Mouse (Mus musculus): ENCODE data around the gene Rreb1. TPM values are rescaled to one million over a fixed set of nuclear protein-coding genes. Genes with fewer than 3 reads are reported as not detected.

Gene Rreb1
- polyA plus RNA-seq, 1 experiment from 2014 or later: 5.8 TPM

- Histone ChIP-seq H3K36me3 (replicated peaks; ENCODE audit: control insufficient read depth, insufficient read depth) (no peaks in the 10 kb centered on the region), H3K9me3 (ENCODE audit: control insufficient read depth, low read length) (no peaks in the 10 kb centered on the region), H3K4me3 (replicated peaks; ENCODE audit: low read length) (no peak overlapping the region), H3K27ac (no peak overlapping the region), H3K4me1 (replicated peaks; ENCODE audit: control insufficient read depth, insufficient read depth, low read length) (no peaks in the 10 kb centered on the region; the same call in 1 of the 2 replicates), H3K27me3 (ENCODE audit: control insufficient read depth, insufficient read depth, low read length) (no peaks in the 10 kb centered on the region), H3K9ac (no peak overlapping the region), H3K4me2 (replicated peaks) (no peak overlapping the region)
- ATAC-seq (ENCODE audit: low FRiP score) (no peak), DNase-seq (ENCODE audit: low spot score) (no peak)
- whole genome bisulfite sequencing: 98% methylated on average over 8 of the region's 8 CpGs
Observed at GRCm38 (mm10) chr13:37798811-37799210, 20.6 kb downstream of the Rreb1 start.

GRCm38 (mm10) chr13:37799413-37799812 is 21.2 kb downstream of the Rreb1 start:
- WGBS: 88% methylated on average over 9 of the region's 9 CpGs
- Histone ChIP-seq H3K27ac (no peak overlapping the region), H3K9ac (no peak overlapping the region), H3K9me3 (ENCODE audit: control insufficient read depth, low read length) (no peaks in the 10 kb centered on the region), H3K4me1 (replicated peaks; ENCODE audit: control insufficient read depth, insufficient read depth, low read length) (no peaks in the 10 kb centered on the region; the same call in 1 of the 2 replicates), H3K36me3 (replicated peaks; ENCODE audit: control insufficient read depth, insufficient read depth) (no peaks in the 10 kb centered on the region), H3K27me3 (ENCODE audit: control insufficient read depth, insufficient read depth, low read length) (no peaks in the 10 kb centered on the region), H3K4me2 (replicated peaks) (no peak overlapping the region), H3K4me3 (replicated peaks; ENCODE audit: low read length) (no peak overlapping the region)
- ATAC-seq (ENCODE audit: low FRiP score) (no peak), DNase-seq (ENCODE audit: low spot score) (no peak)

- no peaks in the 10 kb centered on the region for H3K27me3 ChIP-seq (ENCODE audit: control insufficient read depth, insufficient read depth, low read length)
- no peak for ATAC-seq (ENCODE audit: low FRiP score)
- no peak for DNase-seq (ENCODE audit: low spot score)
Observed at GRCm38 (mm10) chr13:37801101-37802075, 23.2 kb downstream of the Rreb1 start.

GRCm38 (mm10) chr13:37802246-37803003 is 24.2 kb downstream of the Rreb1 start:
- no peak overlapping the region for H3K4me3 ChIP-seq (replicated peaks; ENCODE audit: low read length)
- no peak overlapping the region for H3K9ac ChIP-seq
- 19% methylated on average over 6 of the region's 6 CpGs for WGBS
- no peaks in the 10 kb centered on the region for H3K27me3 ChIP-seq (ENCODE audit: control insufficient read depth, insufficient read depth, low read length)
- H3K4me1 ChIP-seq (replicated peaks; ENCODE audit: control insufficient read depth, insufficient read depth, low read length): no peaks in the 10 kb centered on the region; the same call in 1 of the 2 replicates
- ATAC-seq (ENCODE audit: low FRiP score) (no peak), DNase-seq (ENCODE audit: low spot score) (no peak)
- no peak overlapping the region for H3K27ac ChIP-seq
- H3K9me3 ChIP-seq (ENCODE audit: control insufficient read depth, low read length): no peaks in the 10 kb centered on the region
- no peaks in the 10 kb centered on the region for H3K36me3 ChIP-seq (replicated peaks; ENCODE audit: control insufficient read depth, insufficient read depth)
- H3K4me2 ChIP-seq (replicated peaks): no peak overlapping the region

More at GRCm38 (mm10) chr13:37801101-37802075, 23.2 kb downstream of the Rreb1 start:
- no peak overlapping the region for H3K4me2 ChIP-seq (replicated peaks)
- H3K9me3 ChIP-seq (ENCODE audit: control insufficient read depth, low read length): no peaks in the 10 kb centered on the region
- H3K27ac ChIP-seq: no peak overlapping the region
- no peak overlapping the region for H3K9ac ChIP-seq
- 60% methylated on average over 11 of the region's 11 CpGs for WGBS
- no peaks in the 10 kb centered on the region for H3K36me3 ChIP-seq (replicated peaks; ENCODE audit: control insufficient read depth, insufficient read depth)
- no peak overlapping the region for H3K4me3 ChIP-seq (replicated peaks; ENCODE audit: low read length)
- no peaks in the 10 kb centered on the region; the same call in 1 of the 2 replicates for H3K4me1 ChIP-seq (replicated peaks; ENCODE audit: control insufficient read depth, insufficient read depth, low read length)

GRCm38 (mm10) chr13:37803244-37803643 is 25.0 kb downstream of the Rreb1 start:
- DNase-seq (ENCODE audit: low spot score) (no peak), ATAC-seq (ENCODE audit: low FRiP score) (no peak)
- 92% methylated on average over 5 of the region's 5 CpGs for WGBS
- H3K4me3 ChIP-seq (replicated peaks; ENCODE audit: low read length): no peak overlapping the region
- H3K4me2 ChIP-seq (replicated peaks): no peak overlapping the region
- no peaks in the 10 kb centered on the region for H3K36me3 ChIP-seq (replicated peaks; ENCODE audit: control insufficient read depth, insufficient read depth)
- no peaks in the 10 kb centered on the region for H3K27me3 ChIP-seq (ENCODE audit: control insufficient read depth, insufficient read depth, low read length)
- no peaks in the 10 kb centered on the region; the same call in 1 of the 2 replicates for H3K4me1 ChIP-seq (replicated peaks; ENCODE audit: control insufficient read depth, insufficient read depth, low read length)
- no peak overlapping the region for H3K27ac ChIP-seq
- H3K9me3 ChIP-seq (ENCODE audit: control insufficient read depth, low read length): no peaks in the 10 kb centered on the region
- H3K9ac ChIP-seq: no peak overlapping the region

DNA sequence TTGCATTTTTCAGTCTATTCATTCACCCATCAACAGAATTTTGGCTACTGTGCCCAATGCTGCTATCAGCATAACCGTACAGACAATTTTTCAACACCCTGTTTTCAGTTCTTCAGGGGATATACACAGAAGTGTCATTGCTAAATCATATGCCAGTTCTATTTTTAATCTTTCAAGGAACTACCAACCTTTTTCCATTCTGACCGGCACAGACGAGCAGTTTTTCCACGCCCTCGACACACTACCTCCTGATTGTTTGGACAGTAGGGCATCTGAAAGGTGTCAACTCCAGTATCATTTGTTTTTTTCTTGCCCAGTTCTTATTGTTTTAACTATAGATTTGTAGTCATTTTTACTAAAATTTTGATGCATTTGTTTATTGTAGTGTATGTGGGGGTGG is 25.8 kb downstream of the Rreb1 start:
- Histone ChIP-seq H3K9me3 (ENCODE audit: control insufficient read depth, low read length) (no peaks in the 10 kb centered on the region), H3K27ac (no peak overlapping the region), H3K36me3 (replicated peaks; ENCODE audit: control insufficient read depth, insufficient read depth) (no peaks in the 10 kb centered on the region), H3K27me3 (ENCODE audit: control insufficient read depth, insufficient read depth, low read length) (no peaks in the 10 kb centered on the region), H3K4me3 (replicated peaks; ENCODE audit: low read length) (no peak overlapping the region), H3K4me1 (replicated peaks; ENCODE audit: control insufficient read depth, insufficient read depth, low read length) (no peaks in the 10 kb centered on the region; the same call in 1 of the 2 replicates), H3K9ac (no peak overlapping the region), H3K4me2 (replicated peaks) (no peak overlapping the region)
- WGBS: 91% methylated on average over 5 of the region's 5 CpGs
- no peak for ATAC-seq (ENCODE audit: low FRiP score)
- no peak for DNase-seq (ENCODE audit: low spot score)

DNA sequence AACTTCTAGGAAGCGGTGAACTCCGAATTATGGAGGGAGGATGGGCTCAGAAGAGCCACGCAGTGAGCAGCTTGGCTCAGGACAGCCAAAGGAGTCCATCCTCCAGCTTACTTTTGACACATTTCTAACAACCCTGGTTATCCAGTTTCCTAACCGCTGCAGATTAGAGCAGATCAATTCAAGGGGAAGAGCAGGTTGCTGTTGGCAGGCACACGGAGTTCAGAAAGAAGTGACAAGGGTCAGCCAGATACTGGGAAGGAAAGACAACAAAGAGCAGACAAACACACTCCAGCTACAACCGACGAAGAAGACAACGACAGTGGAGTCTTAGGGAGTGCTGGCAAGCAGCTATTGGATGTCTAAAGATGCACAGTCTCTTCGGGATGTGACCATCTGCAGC is 36.8 kb downstream of the Rreb1 start:
- Histone ChIP-seq H3K4me1 (replicated peaks; ENCODE audit: control insufficient read depth, insufficient read depth, low read length) (no peaks in the 10 kb centered on the region), H3K9ac (no peak overlapping the region), H3K27me3 (ENCODE audit: control insufficient read depth, insufficient read depth, low read length) (no peaks in the 10 kb centered on the region), H3K4me3 (replicated peaks; ENCODE audit: low read length) (no peak overlapping the region), H3K36me3 (replicated peaks; ENCODE audit: control insufficient read depth, insufficient read depth) (no peaks in the 10 kb centered on the region), H3K4me2 (replicated peaks) (no peak overlapping the region), H3K9me3 (ENCODE audit: control insufficient read depth, low read length) (no peaks in the 10 kb centered on the region), H3K27ac (no peak overlapping the region)
- DNase-seq (ENCODE audit: low spot score) (no peak), ATAC-seq (ENCODE audit: low FRiP score) (no peak)
- 73% methylated on average over 9 of the region's 9 CpGs for WGBS

- no peak for DNase-seq (ENCODE audit: low spot score)
- no peak for ATAC-seq (ENCODE audit: low FRiP score)
- no peak overlapping the region for H3K27ac ChIP-seq
- no peaks in the 10 kb centered on the region for H3K36me3 ChIP-seq (replicated peaks; ENCODE audit: control insufficient read depth, insufficient read depth)
- H3K27me3 ChIP-seq (ENCODE audit: control insufficient read depth, insufficient read depth, low read length): no peaks in the 10 kb centered on the region
- no peak overlapping the region for H3K4me3 ChIP-seq (replicated peaks; ENCODE audit: low read length)
- H3K4me1 ChIP-seq (replicated peaks; ENCODE audit: control insufficient read depth, insufficient read depth, low read length): no peaks in the 10 kb centered on the region
- 83% methylated on average over 5 of the region's 5 CpGs for WGBS
- no peak overlapping the region for H3K4me2 ChIP-seq (replicated peaks)
- no peak overlapping the region for H3K9ac ChIP-seq
- H3K9me3 ChIP-seq (ENCODE audit: control insufficient read depth, low read length): no peaks in the 10 kb centered on the region
Observed at GRCm38 (mm10) chr13:37816736-37817135, 38.5 kb downstream of the Rreb1 start.

DNA sequence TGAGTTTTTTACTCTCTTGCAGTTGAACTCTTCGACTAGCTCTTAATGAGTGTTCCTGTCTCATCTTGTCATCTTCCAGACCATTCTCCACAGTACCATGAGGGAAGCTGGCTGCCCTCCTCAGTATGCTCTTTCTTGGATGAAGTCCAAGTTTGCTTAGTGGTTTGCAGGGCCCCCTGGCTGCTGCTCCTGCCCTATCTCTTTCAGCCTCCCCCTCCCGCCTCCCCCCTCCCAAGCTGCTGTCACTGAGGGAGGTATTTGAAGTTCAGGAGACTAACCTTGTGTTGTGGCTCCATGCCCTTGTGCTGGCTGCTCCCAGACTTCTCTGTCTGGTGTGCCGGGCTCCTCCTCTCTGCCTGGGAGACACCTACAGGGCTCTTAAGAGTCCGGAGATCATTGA is 43.2 kb downstream of the Rreb1 start:
- Histone ChIP-seq H3K36me3 (replicated peaks; ENCODE audit: control insufficient read depth, insufficient read depth) (no peaks in the 10 kb centered on the region), H3K9me3 (ENCODE audit: control insufficient read depth, low read length) (no peaks in the 10 kb centered on the region), H3K9ac (no peak overlapping the region), H3K4me2 (replicated peaks) (no peak overlapping the region), H3K27ac (no peak overlapping the region), H3K27me3 (ENCODE audit: control insufficient read depth, insufficient read depth, low read length) (peaks cover 26% of the 10 kb centered on the region), H3K4me1 (replicated peaks; ENCODE audit: control insufficient read depth, insufficient read depth, low read length) (peaks cover 8% of the 10 kb centered on the region), H3K4me3 (replicated peaks; ENCODE audit: low read length) (no peak overlapping the region)
- WGBS: 39% methylated on average over 4 of the region's 4 CpGs
- DNase-seq (ENCODE audit: low spot score) (peak; percentile 40), ATAC-seq (ENCODE audit: low FRiP score) (0 out of 2 replicates have a peak, but pooled peaks have one; percentile 21)
